In genomic region chr1:89770298-89770697, GRCm38 (mm10) we compare ENCODE assay signal across 18 mouse cellular contexts.
DNase-seq lines count a peak whose midpoint lies in the region; ATAC-seq and TF ChIP-seq lines count a peak whose summit lies in the region.
"Had no signal": no experiment of that assay in that cellular context is flagged by ENCODE, and none has a peak within 500 bp of the region (broad histone marks: within the 10 kb centered on the region; RNA-seq: fewer than 3 reads in every experiment).

No protein-coding gene starts in this region.

- no peak overlapping the region for H3K4me3 ChIP-seq in hindbrain, postnatal 0 days (ENCODE audit: low read length)
- no peak overlapping the region for H3K4me3 ChIP-seq in hindbrain, embryonic 10.5 days
- H3K4me3 ChIP-seq in liver, postnatal 0 days (ENCODE audit: low read depth, low read length): no peak overlapping the region
- no peak overlapping the region for H3K4me3 ChIP-seq in liver, embryonic 12.5 days
- no peak overlapping the region for H3K4me3 ChIP-seq in stomach, postnatal 0 days (ENCODE audit: low read depth, low read length)
- H3K4me3 ChIP-seq: midbrain, embryonic 12.5 days; myocyte had no signal

- no peak for DNase-seq in hindbrain, postnatal 0 days (ENCODE audit: low spot score)
- no peak for DNase-seq in hindbrain, embryonic 10.5 days (ENCODE audit: low spot score)
- no peak for DNase-seq in liver, postnatal 0 days
- peak; percentile 48 for DNase-seq in ES-CJ7 (ENCODE audit: low read depth, low spot score)
- no peak for DNase-seq in stomach, postnatal 0 days (ENCODE audit: low spot score)
- DNase-seq in urinary bladder, postnatal 25 days (ENCODE audit: low spot score): no peak
- DNase-seq: adrenal gland, postnatal 25 days; cerebellum, adult 2 months; gastrocnemius, postnatal 14 days; heart, postnatal 14 days; kidney, adult 8-10 months; layer of hippocampus, postnatal 36 days; lung, adult 18-20 months; thymus, postnatal 36 days had no signal

- H3K9ac ChIP-seq in hindbrain, postnatal 0 days (replicated peaks; ENCODE audit: low read length): no peak overlapping the region
- H3K9ac ChIP-seq in liver, postnatal 0 days (replicated peaks): no peak overlapping the region
- no peak overlapping the region for H3K9ac ChIP-seq in liver, embryonic 12.5 days
- no peak overlapping the region for H3K9ac ChIP-seq in stomach, postnatal 0 days (ENCODE audit: low read length)
- H3K9ac ChIP-seq: hindbrain, embryonic 14.5 days; midbrain, embryonic 12.5 days had no signal

- H3K9me3 ChIP-seq in hindbrain, postnatal 0 days (ENCODE audit: low read length): no peaks in the 10 kb centered on the region
- H3K9me3 ChIP-seq in hindbrain, embryonic 10.5 days: no peaks in the 10 kb centered on the region
- H3K9me3 ChIP-seq in liver, postnatal 0 days (ENCODE audit: low read length): no peaks in the 10 kb centered on the region
- H3K9me3 ChIP-seq in liver, embryonic 12.5 days (replicated peaks): no peaks in the 10 kb centered on the region
- H3K9me3 ChIP-seq in stomach, postnatal 0 days (ENCODE audit: control insufficient read depth, low read length): no peaks in the 10 kb centered on the region
- H3K9me3 ChIP-seq: midbrain, embryonic 12.5 days had no signal

- H3K36me3 ChIP-seq in hindbrain, postnatal 0 days (ENCODE audit: insufficient read depth, low read length): 0 out of 2 replicates have a peak, but pooled peaks cover 3% of the 10 kb centered on the region
- H3K36me3 ChIP-seq in hindbrain, embryonic 10.5 days: peaks cover 31% of the 10 kb centered on the region
- no peaks in the 10 kb centered on the region for H3K36me3 ChIP-seq in liver, postnatal 0 days (replicated peaks; ENCODE audit: insufficient read depth, low read length)
- no peaks in the 10 kb centered on the region for H3K36me3 ChIP-seq in liver, embryonic 12.5 days
- H3K36me3 ChIP-seq in stomach, postnatal 0 days (ENCODE audit: control insufficient read depth, insufficient read depth, low read length): no peaks in the 10 kb centered on the region

- H3K4me2 ChIP-seq in hindbrain, postnatal 0 days (ENCODE audit: low read depth, low read length): no peak overlapping the region
- H3K4me2 ChIP-seq in liver, postnatal 0 days (ENCODE audit: low read depth, low read length): no peak overlapping the region
- no peak overlapping the region for H3K4me2 ChIP-seq in liver, embryonic 12.5 days
- no peak overlapping the region for H3K4me2 ChIP-seq in stomach, postnatal 0 days (replicated peaks; ENCODE audit: low read depth)
- H3K4me2 ChIP-seq: hindbrain, embryonic 14.5 days; midbrain, embryonic 12.5 days had no signal

- H3K27ac ChIP-seq in hindbrain, postnatal 0 days: no peak overlapping the region
- no peak overlapping the region for H3K27ac ChIP-seq in hindbrain, embryonic 10.5 days
- H3K27ac ChIP-seq in liver, postnatal 0 days (ENCODE audit: low read depth): no peak overlapping the region
- no peak overlapping the region for H3K27ac ChIP-seq in liver, embryonic 12.5 days
- H3K27ac ChIP-seq in stomach, postnatal 0 days (replicated peaks): no peak overlapping the region
- H3K27ac ChIP-seq: hindbrain, embryonic 14.5 days; midbrain, embryonic 12.5 days had no signal

- TF ChIP-seq CTCF in hindbrain, postnatal 0 days (IDR thresholded peaks at IDR 0.05; ENCODE audit: low read depth): peak; percentile 46
- peak; percentile 36 for TF ChIP-seq CTCF in liver, postnatal 0 days (IDR thresholded peaks at IDR 0.05; ENCODE audit: low read depth)
- peak; percentile 51 for TF ChIP-seq CTCF in stomach, postnatal 0 days (IDR thresholded peaks at IDR 0.05; ENCODE audit: low read depth)

- ATAC-seq in hindbrain, postnatal 0 days: no peak
- ATAC-seq in liver, postnatal 0 days: no peak
- no peak for ATAC-seq in liver, embryonic 12.5 days
- no peak for ATAC-seq in stomach, postnatal 0 days (ENCODE audit: low FRiP score, low TSS enrichment)

- no peak for TF ChIP-seq EP300 in liver, postnatal 0 days (IDR thresholded peaks at IDR 0.05; ENCODE audit: low read depth)
- TF ChIP-seq EP300 in stomach, postnatal 0 days (optimal IDR thresholded peaks at IDR 0.05): no peak

- H3K27me3 ChIP-seq in hindbrain, postnatal 0 days (ENCODE audit: insufficient read depth, low read length): no peaks in the 10 kb centered on the region
- H3K27me3 ChIP-seq in hindbrain, embryonic 10.5 days (ENCODE audit: insufficient read depth, poor library complexity, severe bottlenecking): no peaks in the 10 kb centered on the region
- no peaks in the 10 kb centered on the region for H3K27me3 ChIP-seq in liver, postnatal 0 days (ENCODE audit: insufficient read depth, low read length)
- no peaks in the 10 kb centered on the region for H3K27me3 ChIP-seq in liver, embryonic 12.5 days (replicated peaks)
- no peaks in the 10 kb centered on the region for H3K27me3 ChIP-seq in stomach, postnatal 0 days (ENCODE audit: control insufficient read depth, insufficient read depth, low read length)

- 79% methylated on average over 1 of the region's 1 CpGs for WGBS in hindbrain, postnatal 0 days
- 71% methylated on average over 1 of the region's 1 CpGs for WGBS in hindbrain, embryonic 10.5 days
- WGBS in liver, postnatal 0 days (ENCODE audit: insufficient replicate concordance): 79% methylated on average over 1 of the region's 1 CpGs
- WGBS in liver, embryonic 12.5 days (ENCODE audit: insufficient replicate concordance): 54% methylated on average over 1 of the region's 1 CpGs
- 73% methylated on average over 1 of the region's 1 CpGs for WGBS in stomach, postnatal 0 days

- peaks cover 11% of the 10 kb centered on the region; the same call in 1 of the 2 replicates for H3K4me1 ChIP-seq in hindbrain, postnatal 0 days (ENCODE audit: insufficient read depth, low read length)
- peaks cover 34% of the 10 kb centered on the region for H3K4me1 ChIP-seq in hindbrain, embryonic 10.5 days (replicated peaks)
- H3K4me1 ChIP-seq in liver, postnatal 0 days (ENCODE audit: insufficient read depth): no peaks in the 10 kb centered on the region
- H3K4me1 ChIP-seq in liver, embryonic 12.5 days: no peaks in the 10 kb centered on the region
- no peaks in the 10 kb centered on the region for H3K4me1 ChIP-seq in stomach, postnatal 0 days (replicated peaks; ENCODE audit: control insufficient read depth, insufficient read depth)
